ENCODE assay signal across 8 mouse cellular contexts in genomic region chr7:16466565-16466964, GRCm38 (mm10). TPM values are rescaled to one million over a fixed set of nuclear protein-coding genes. Genes with fewer than 3 reads are reported as not detected.
A peak's percentile ranks its signal among the peaks of the same experiment; 100 is the strongest.
DNase-seq lines count a peak whose midpoint lies in the region; ATAC-seq and TF ChIP-seq lines count a peak whose summit lies in the region.

No protein-coding gene starts in this region.

- H3K4me3 ChIP-seq in left cerebral cortex, adult 2 months, result no peak overlapping the region
- no peak overlapping the region for H3K4me3 ChIP-seq in E14TG2a.4 (replicated peaks; ENCODE audit: low read length)
- no peak overlapping the region for H3K4me3 ChIP-seq in bone marrow, adult 2 months (replicated peaks; ENCODE audit: control insufficient read depth, low read depth, low read length)
- no peak overlapping the region for H3K4me3 ChIP-seq in forebrain, embryonic 12.5 days (replicated peaks)

- H3K9me3 ChIP-seq in E14TG2a.4 (ENCODE audit: low read length), result no peaks in the 10 kb centered on the region
- H3K9me3 ChIP-seq in forebrain, embryonic 12.5 days, result no peaks in the 10 kb centered on the region

- WGBS in bone marrow, adult 2 months, result 57% methylated on average over 4 of the region's 4 CpGs
- 74% methylated on average over 4 of the region's 4 CpGs for WGBS in forebrain, embryonic 12.5 days

- no peak overlapping the region for H3K4me2 ChIP-seq in forebrain, embryonic 12.5 days

- peaks cover 43% of the 10 kb centered on the region for H3K27me3 ChIP-seq in E14TG2a.4 (ENCODE audit: insufficient read depth, low read length)
- H3K27me3 ChIP-seq in forebrain, embryonic 12.5 days, result peaks cover 64% of the 10 kb centered on the region

- TF ChIP-seq POLR2A in bone marrow, adult 2 months (IDR thresholded peaks at IDR 0.05; ENCODE audit: borderline replicate concordance, control insufficient read depth, low read depth, low read length), result no peak

- intact Hi-C loops in left cerebral cortex, adult 2 months (cut with DNase I), result no loop called here

- TF ChIP-seq CTCF in left cerebral cortex, adult 2 months (IDR thresholded peaks at IDR 0.05), result peak; percentile 40
- peak; percentile 71 for TF ChIP-seq CTCF in E14TG2a.4 (conservative IDR thresholded peaks at IDR 0.05; ENCODE audit: low read length)
- TF ChIP-seq CTCF in bone marrow, adult 2 months (IDR thresholded peaks at IDR 0.05; ENCODE audit: control insufficient read depth, insufficient read depth, low read length), result peak; percentile 46; the same call in 1 of the 2 replicates

- 0 out of 2 replicates have a peak, but pooled peaks have one; percentile 36 for ATAC-seq in megakaryocyte, adult 5-6 weeks (ENCODE audit: poor library complexity, severe bottlenecking)
- no peak for ATAC-seq in forebrain, embryonic 12.5 days (ENCODE audit: low FRiP score)

- H3K9ac ChIP-seq in forebrain, embryonic 12.5 days, result no peak overlapping the region

- no peak overlapping the region for H3K27ac ChIP-seq in left cerebral cortex, adult 2 months
- no peak overlapping the region for H3K27ac ChIP-seq in bone marrow, adult 2 months (ENCODE audit: control insufficient read depth, insufficient read depth, low read depth, low read length, poor library complexity)
- no peak overlapping the region for H3K27ac ChIP-seq in forebrain, embryonic 12.5 days

- H3K4me1 ChIP-seq in E14TG2a.4 (replicated peaks; ENCODE audit: low read depth, low read length), result peaks cover 19% of the 10 kb centered on the region
- H3K4me1 ChIP-seq in bone marrow, adult 2 months (ENCODE audit: control insufficient read depth, insufficient read depth, low read length), result no peaks in the 10 kb centered on the region
- H3K4me1 ChIP-seq in forebrain, embryonic 12.5 days, result peaks cover 9% of the 10 kb centered on the region; the same call in 1 of the 2 replicates

- no peaks in the 10 kb centered on the region for H3K36me3 ChIP-seq in E14TG2a.4 (ENCODE audit: insufficient read depth, low read length)
- no peaks in the 10 kb centered on the region for H3K36me3 ChIP-seq in forebrain, embryonic 12.5 days (replicated peaks)

- DNase-seq in left cerebral cortex, adult 2 months (ENCODE audit: extremely low spot score in 1 of 2, low spot score in 2 of 2), result no peak
- no peak for DNase-seq in left cerebral cortex, adult 8-10 months (ENCODE audit: low spot score in 2 of 2)
- DNase-seq in heart, adult 18-20 months, result no peak
- no peak for DNase-seq in urinary bladder, postnatal 25 days (ENCODE audit: low spot score)

RNA-seq across cellular contexts. Expression of gene Npas1, which starts 11.0 kb away (rescaled TPM):
- total RNA-seq in left cerebral cortex, adult 2 months (2021), result 10 to 100 TPM; 10.2 to 11.5 TPM
- 10 to 100 TPM in 2 of 4 experiments, 1 to 10 TPM in 2; 8.8 to 10.4 (median 9.9) TPM for total RNA-seq in left cerebral cortex, adult 8-10 months (2022)
- polyA plus RNA-seq in bone marrow, adult 2 months (2011; ENCODE audit: insufficient read depth, insufficient read length, low replicate concordance, missing spikeins), result not detected in 2 replicates
- total RNA-seq in megakaryocyte, adult 5-6 weeks (2015), result not detected in 2 replicates
- not detected in 2 replicates for total RNA-seq in megakaryocyte, adult 5-6 weeks (2017)
- polyA plus RNA-seq in forebrain, embryonic 12.5 days (2016; fragmentation: Nextera tagmentation; extraction: Ambion mirVana), result 1.8 and 2.0 TPM in 2 replicates
- total RNA-seq in heart, adult 18-20 months (2021), result not detected

RNA-seq across cellular contexts. Expression of gene Tmem160, which starts 14.0 kb away (rescaled TPM):
- 10 to 100 TPM; 68.0 to 69.0 TPM for total RNA-seq in left cerebral cortex, adult 2 months (2021)
- total RNA-seq in left cerebral cortex, adult 8-10 months (2022), result 10 to 100 TPM; 53.3 to 81.3 (median 69.6) TPM
- 21.7 and 45.2 TPM in 2 replicates for polyA plus RNA-seq in bone marrow, adult 2 months (2011; ENCODE audit: insufficient read depth, insufficient read length, low replicate concordance, missing spikeins)
- total RNA-seq in megakaryocyte, adult 5-6 weeks (2015), result 24.2 and 33.1 TPM in 2 replicates
- total RNA-seq in megakaryocyte, adult 5-6 weeks (2017), result 10.7 and 12.8 TPM in 2 replicates
- 42.4 and 53.1 TPM in 2 replicates for polyA plus RNA-seq in forebrain, embryonic 12.5 days (2016; fragmentation: Nextera tagmentation; extraction: Ambion mirVana)
- 100 to 1,000 TPM in 1 of 2 experiments, 10 to 100 TPM in 1; 87.4 to 101 TPM for total RNA-seq in heart, adult 18-20 months (2021)

Comparison
In these comparisons a context has a peak if more than half of its experiments do, and no peak if none do; other contexts are left out.
1. RNA of gene Npas1, which starts 11.0 kb away (total RNA-seq): 10.2 to 11.5 TPM in left cerebral cortex, adult 2 months and 8.8 to 10.4 TPM in left cerebral cortex, adult 8-10 months; not detected in megakaryocyte, adult 5-6 weeks and not detected in heart, adult 18-20 months; every median in the first group is over 4 times any median in the second.
2. Peak in every context shown above with its lines, with median percentiles within 50 percentile points of each other: CTCF ChIP-seq.